Mouse (Mus musculus): ENCODE results near the gene Cabp4.

GRCm38 (mm10) chr19:4095802-4096201 lies 48.0 kb downstream of the Cabp4 start:
- no peak for TF ChIP-seq CTCF (IDR thresholded peaks at IDR 0.05; ENCODE audit: extremely low read depth, insufficient read depth, insufficient read length, insufficient replicate concordance)
- no peak for TF ChIP-seq POLR2A (IDR thresholded peaks at IDR 0.05; ENCODE audit: low read depth, low read length)
